Mouse (Mus musculus): ENCODE results near the gene D430042O09Rik.

- TF ChIP-seq CTCF (IDR thresholded peaks at IDR 0.05; ENCODE audit: control insufficient read depth, insufficient read depth, insufficient read length): no peak
- TF ChIP-seq MAX (IDR thresholded peaks at IDR 0.05): no peak
- TF ChIP-seq USF1 (IDR thresholded peaks at IDR 0.05; ENCODE audit: low read depth): no peak
- TF ChIP-seq CEBPB (IDR thresholded peaks at IDR 0.05; ENCODE audit: low read depth): no peak
Measured at GRCm38 (mm10) chr7:125679936-125680335, 27.8 kb upstream of the D430042O09Rik start.
